Mouse (Mus musculus) layer of hippocampus, adult 2 months (tissue): Measurements from ENCODE around the gene Chn1. TPM values are rescaled to one million over a fixed set of nuclear protein-coding genes. Genes with fewer than 3 reads are reported as not detected.

Experiments used
- DNase-seq, 2 experiments: peaks; one replicate each; pipeline ENCODE4 v3.0.0; 2022; ENCODE audit warnings: low spot score in 2 of 2
- H3K27ac ChIP-seq: fragments of 200-600 bp; 2 replicates; pipeline ENCODE4 v1.8.1; 2022
- H3K4me3 ChIP-seq: fragments of 200-600 bp; 2 replicates; pipeline ENCODE4 v1.8.1; 2022; ENCODE audit warnings: mild to moderate bottlenecking
- CTCF ChIP-seq: fragments of 200-600 bp; conservative IDR thresholded peaks from 2 replicates; pipeline ENCODE4 v1.8.1; 2022; ENCODE audit warnings: antibody characterized with exemption, mild to moderate bottlenecking, moderate library complexity
- total RNA-seq, 2 experiments: library from RNA; stranded (reverse); gene quantifications; 2 replicates each; pipeline ENCODE4 v1.2.3; 2021

Gene Chn1
- total RNA-seq, 2 experiments from 2014 or later, result 1,742 to 1,751 TPM

- Histone ChIP-seq H3K4me3 (peak overlapping the region; percentile 58), H3K27ac (peak overlapping the region; percentile 97)
- TF ChIP-seq CTCF, result no peak
- DNase-seq, result peak; percentile 39 to 68
Measured at GRCm38 (mm10) chr2:73657151-73657550, 118.0 kb downstream of the Chn1 start.

GRCm38 (mm10) chr2:73655663-73656062 is 119.5 kb downstream of the Chn1 start:
- Histone ChIP-seq H3K4me3 (peak overlapping the region; percentile 58), H3K27ac (peak overlapping the region; percentile 97)
- TF ChIP-seq CTCF, result peak; percentile 53
- DNase-seq, result peak in 1 of 2 experiments; percentile 10

GRCm38 (mm10) chr2:73654892-73655243 is 120.3 kb downstream of the Chn1 start:
- peak overlapping the region; percentile 58 for H3K4me3 ChIP-seq
- peak in 1 of 2 experiments; percentile 11 for DNase-seq
- no peak for TF ChIP-seq CTCF
- H3K27ac ChIP-seq, result peak overlapping the region; percentile 97

GRCm38 (mm10) chr2:73654059-73654891 is 120.9 kb downstream of the Chn1 start:
- Histone ChIP-seq H3K4me3 (peak overlapping the region; percentile 58), H3K27ac (peak overlapping the region; percentile 97)
- peak in 1 of 2 experiments; percentile 6 for DNase-seq
- TF ChIP-seq CTCF, result no peak

GRCm38 (mm10) chr2:73637688-73638087 is 137.5 kb downstream of the Chn1 start:
- no peak for DNase-seq
- TF ChIP-seq CTCF, result no peak
- Histone ChIP-seq H3K4me3 (no peak overlapping the region), H3K27ac (peak overlapping the region; percentile 55; the same call in 1 of the 2 replicates)

- peak in 1 of 2 experiments; percentile 5 for DNase-seq
- no peak for TF ChIP-seq CTCF
- peak overlapping the region; percentile 55; the same call in 1 of the 2 replicates for H3K27ac ChIP-seq
- no peak overlapping the region for H3K4me3 ChIP-seq
Measured at GRCm38 (mm10) chr2:73636387-73636786, 138.8 kb downstream of the Chn1 start.

GRCm38 (mm10) chr2:73631816-73632215 is 143.3 kb downstream of the Chn1 start:
- no peak for TF ChIP-seq CTCF
- Histone ChIP-seq H3K27ac (peak overlapping the region; percentile 78), H3K4me3 (no peak overlapping the region)
- DNase-seq, result peak in 1 of 2 experiments; percentile 8

GRCm38 (mm10) chr2:73618486-73619052 is 156.6 kb downstream of the Chn1 start:
- H3K27ac ChIP-seq, result peak overlapping the region; percentile 50
- no peak for TF ChIP-seq CTCF
- H3K4me3 ChIP-seq, result no peak overlapping the region
- no peak for DNase-seq

GRCm38 (mm10) chr2:73616434-73617057 is 158.6 kb downstream of the Chn1 start:
- no peak for TF ChIP-seq CTCF
- peak overlapping the region; percentile 80 for H3K27ac ChIP-seq
- no peak overlapping the region for H3K4me3 ChIP-seq
- no peak for DNase-seq

GRCm38 (mm10) chr2:73615456-73615855 is 159.7 kb downstream of the Chn1 start:
- DNase-seq, result no peak
- Histone ChIP-seq H3K27ac (peak overlapping the region; percentile 80), H3K4me3 (no peak overlapping the region)
- TF ChIP-seq CTCF, result no peak

GRCm38 (mm10) chr2:73614303-73614702 is 160.8 kb downstream of the Chn1 start:
- DNase-seq, result no peak
- TF ChIP-seq CTCF, result peak; percentile 49
- peak overlapping the region; percentile 80 for H3K27ac ChIP-seq
- no peak overlapping the region for H3K4me3 ChIP-seq

- no peak for TF ChIP-seq CTCF
- Histone ChIP-seq H3K27ac (peak overlapping the region; percentile 96), H3K4me3 (no peak overlapping the region)
- DNase-seq, result no peak
Measured at GRCm38 (mm10) chr2:73612941-73613340, 162.2 kb downstream of the Chn1 start.

GRCm38 (mm10) chr2:73612367-73612914 is 162.7 kb downstream of the Chn1 start:
- no peak overlapping the region for H3K4me3 ChIP-seq
- peak overlapping the region; percentile 96 for H3K27ac ChIP-seq
- no peak for TF ChIP-seq CTCF
- no peak for DNase-seq
